Mouse (Mus musculus) midbrain, embryonic 14.5 days (tissue): ENCODE results near the gene Gm9970. TPM values are rescaled to one million over a fixed set of nuclear protein-coding genes. Genes with fewer than 3 reads are reported as not detected.

Source experiments
- ATAC-seq: fragments of 200-750 bp; cut with Nextera tagmentation; 2 replicates; pipeline ENCODE4 v1.8.0; 2017; ENCODE audit warnings: moderate number of reproducible peaks, moderate library complexity; ENCODE audit not compliant: low FRiP score, low TSS enrichment
- DNase-seq: peaks from one replicate; pipeline ENCODE4 v3.0.0-alpha.2; 2015
- H3K27ac ChIP-seq: fragments of 300-500 bp; sonication (generic); replicated peaks from 2 replicates; pipeline ENCODE4 v1.5.1; 2014; ENCODE audit warnings: mild to moderate bottlenecking, low read depth, low read length, moderate library complexity
- H3K27me3 ChIP-seq: fragments of 300-500 bp; sonication (generic); 2 replicates; pipeline ENCODE4 v1.6.1; 2014; ENCODE audit warnings: low read length, control low read depth, mixed read lengths; ENCODE audit not compliant: control insufficient read depth, insufficient read depth
- H3K36me3 ChIP-seq: fragments of 300-500 bp; sonication (generic); 2 replicates; pipeline ENCODE4 v1.6.1; 2014; ENCODE audit warnings: low read length, control low read depth; ENCODE audit not compliant: control insufficient read depth, insufficient read depth
- H3K4me1 ChIP-seq: fragments of 300-500 bp; sonication (generic); 2 replicates; pipeline ENCODE4 v1.6.1; 2014; ENCODE audit warnings: mild to moderate bottlenecking, antibody characterized with exemption, low read length, control low read depth; ENCODE audit not compliant: control insufficient read depth, insufficient read depth
- H3K4me2 ChIP-seq: fragments of 300-500 bp; sonication (generic); 2 replicates; pipeline ENCODE4 v1.6.1; 2014; ENCODE audit warnings: mild to moderate bottlenecking, low read length, moderate library complexity
- H3K4me3 ChIP-seq: fragments of 300-500 bp; sonication (generic); replicated peaks from 2 replicates; pipeline ENCODE4 v1.5.1; 2014; ENCODE audit warnings: low read depth, low read length
- H3K9ac ChIP-seq: fragments of 300-500 bp; sonication (generic); replicated peaks from 2 replicates; pipeline ENCODE4 v1.6.1; 2014; ENCODE audit warnings: mild to moderate bottlenecking, low read length, moderate library complexity
- H3K9me3 ChIP-seq: fragments of 300-500 bp; sonication (generic); 2 replicates; pipeline ENCODE4 v1.6.1; 2016; ENCODE audit warnings: low read length, control low read depth, mixed read lengths; ENCODE audit not compliant: control insufficient read depth
- WGBS: fragments of 180-500 bp; shearing (Covaris S2); extraction: QIAGEN DNeasy Blood & Tissue Kit; methylation state at CpG from one replicate; pipeline ENCODE4 v1.1.7; 2014; 5-methylcytosine and 5-hydroxymethylcytosine counted together
- polyA plus RNA-seq: library from polyadenylated mRNA; unstranded; fragments of >200 nt; fragmentation: Nextera tagmentation; extraction: Ambion mirVana; gene quantifications from 2 replicates; pipeline ENCODE4 v1.2.1, GENCODE M21; 2014

Gm9970 gene
- polyA plus RNA-seq, 1 experiment from 2014 or later = 0.72 TPM

DNA sequence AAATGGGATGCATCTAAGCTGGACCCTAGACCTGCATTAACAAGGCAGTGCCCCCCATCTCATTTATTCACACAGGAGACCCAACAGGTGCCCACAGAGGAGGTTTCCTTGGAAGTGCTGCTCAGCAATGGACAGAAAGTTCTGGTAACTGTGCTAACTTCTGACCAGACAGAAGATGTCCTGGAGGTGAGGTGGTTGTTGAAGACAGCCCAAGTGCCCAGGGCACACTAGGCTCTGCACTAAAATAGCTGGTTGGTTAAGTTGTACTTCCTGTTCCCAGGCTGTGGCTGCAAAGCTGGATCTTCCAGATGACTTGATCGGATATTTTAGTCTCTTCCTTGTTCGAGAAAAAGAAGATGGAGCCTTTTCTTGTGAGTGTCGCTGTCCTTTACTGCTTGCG, 45.4 kb downstream of the Gm9970 start:
- DNase-seq (no peak), ATAC-seq (no peak)
- H3K27me3 ChIP-seq = no peaks in the 10 kb centered on the region
- peaks cover 70% of the 10 kb centered on the region for H3K36me3 ChIP-seq
- H3K4me2 ChIP-seq = no peak overlapping the region
- 96% methylated on average over 4 of the region's 4 CpGs for WGBS
- no peak overlapping the region for H3K9ac ChIP-seq
- H3K9me3 ChIP-seq = peaks cover 5% of the 10 kb centered on the region
- H3K4me1 ChIP-seq = peaks cover 12% of the 10 kb centered on the region
- H3K4me3 ChIP-seq = no peak overlapping the region
- no peak overlapping the region for H3K27ac ChIP-seq

DNA sequence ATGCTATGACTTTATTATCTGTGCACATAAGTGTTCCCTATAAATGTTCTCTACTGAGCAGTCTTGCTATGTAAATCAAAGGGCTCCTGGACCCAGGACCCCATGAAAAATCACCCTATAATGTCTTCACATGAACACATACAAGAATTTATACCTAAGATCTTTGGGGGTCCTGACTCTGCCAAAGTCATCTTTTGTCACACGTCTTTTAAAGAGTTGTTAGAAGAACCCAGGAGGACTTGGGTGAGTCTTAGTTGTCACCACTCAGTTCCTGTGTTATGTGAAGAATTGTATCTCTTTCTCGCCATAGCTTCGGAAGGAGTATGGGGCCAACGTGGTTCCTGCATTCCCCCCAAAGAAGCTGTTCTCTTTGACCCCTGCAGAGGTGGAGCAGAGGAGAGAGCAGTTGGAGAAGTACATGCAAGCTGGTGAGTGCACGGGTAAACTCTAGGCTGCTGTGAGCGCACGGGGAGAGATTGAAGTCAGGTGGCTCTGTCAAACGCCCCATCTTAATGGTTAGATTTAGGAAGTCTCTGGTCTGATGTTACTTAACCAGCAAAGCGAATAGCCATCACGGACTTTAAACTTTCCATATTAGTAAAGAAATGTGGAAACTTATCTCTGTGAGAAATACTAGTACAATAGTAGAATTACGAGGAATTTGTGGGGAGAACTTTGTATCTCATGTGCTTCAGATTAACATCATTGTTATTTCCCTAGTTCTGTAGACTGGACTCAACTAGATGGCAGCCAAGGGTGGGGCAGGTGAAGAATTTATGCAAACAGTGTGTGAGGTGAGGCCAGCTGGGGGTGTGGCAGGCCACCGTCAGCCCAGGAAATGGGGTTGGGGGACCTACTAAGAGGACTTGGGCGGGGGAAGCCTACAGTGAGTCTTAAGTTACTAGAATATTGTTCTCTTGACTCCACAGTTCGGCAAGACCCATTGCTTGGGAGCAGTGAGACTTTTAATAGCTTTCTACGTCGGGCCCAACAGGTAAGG, 46.2 kb downstream of the Gm9970 start:
- no peak for ATAC-seq
- H3K9me3 ChIP-seq = no peaks in the 10 kb centered on the region
- no peaks in the 10 kb centered on the region for H3K27me3 ChIP-seq
- H3K4me3 ChIP-seq = no peak overlapping the region
- 94% methylated on average over 16 of the region's 16 CpGs for WGBS
- H3K4me1 ChIP-seq = peaks cover 12% of the 10 kb centered on the region
- no peak overlapping the region for H3K27ac ChIP-seq
- DNase-seq = no peak
- no peak overlapping the region for H3K9ac ChIP-seq
- peak overlapping the region; percentile 97; the same call in 1 of the 2 replicates for H3K4me2 ChIP-seq
- peaks cover 70% of the 10 kb centered on the region for H3K36me3 ChIP-seq

DNA sequence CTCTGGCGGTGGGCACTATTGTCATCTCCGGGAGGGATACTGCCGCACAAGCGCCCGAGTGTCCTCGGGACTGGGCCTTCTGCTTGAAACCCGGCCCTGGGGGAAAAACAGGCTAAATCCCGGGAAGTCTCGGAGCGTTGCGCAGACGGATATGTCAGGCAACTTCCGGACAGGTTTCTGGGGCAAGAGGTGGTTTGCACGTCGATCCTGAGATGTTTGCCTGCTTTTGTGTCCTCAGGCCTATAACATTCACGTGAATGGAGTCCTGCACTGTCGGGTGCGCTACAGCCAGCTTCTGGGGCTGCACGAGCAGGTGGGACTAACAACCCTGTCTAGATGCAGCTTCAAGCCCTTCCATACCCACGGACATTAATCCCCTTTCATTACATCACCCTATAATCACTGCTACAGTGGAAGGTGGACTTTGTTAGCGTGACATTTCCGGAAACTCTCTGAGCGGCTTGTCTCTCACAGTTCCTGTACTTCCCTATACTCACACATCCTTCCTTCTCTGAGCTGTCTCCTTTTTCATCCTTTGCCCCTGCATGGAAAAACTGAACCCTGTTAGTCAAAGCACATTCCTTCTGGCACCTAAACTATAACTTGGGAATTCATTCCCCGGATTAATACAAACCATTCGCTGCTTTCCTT, 47.3 kb downstream of the Gm9970 start:
- H3K4me1 ChIP-seq = peaks cover 12% of the 10 kb centered on the region
- ATAC-seq (no peak), DNase-seq (no peak)
- no peaks in the 10 kb centered on the region for H3K9me3 ChIP-seq
- H3K9ac ChIP-seq = peak overlapping the region; percentile 80
- no peaks in the 10 kb centered on the region for H3K27me3 ChIP-seq
- 15% methylated on average over 25 of the region's 25 CpGs for WGBS
- peak overlapping the region; percentile 93 for H3K4me3 ChIP-seq
- H3K4me2 ChIP-seq = peak overlapping the region; percentile 97
- H3K36me3 ChIP-seq = peaks cover 68% of the 10 kb centered on the region
- peak overlapping the region; percentile 88 for H3K27ac ChIP-seq

DNA sequence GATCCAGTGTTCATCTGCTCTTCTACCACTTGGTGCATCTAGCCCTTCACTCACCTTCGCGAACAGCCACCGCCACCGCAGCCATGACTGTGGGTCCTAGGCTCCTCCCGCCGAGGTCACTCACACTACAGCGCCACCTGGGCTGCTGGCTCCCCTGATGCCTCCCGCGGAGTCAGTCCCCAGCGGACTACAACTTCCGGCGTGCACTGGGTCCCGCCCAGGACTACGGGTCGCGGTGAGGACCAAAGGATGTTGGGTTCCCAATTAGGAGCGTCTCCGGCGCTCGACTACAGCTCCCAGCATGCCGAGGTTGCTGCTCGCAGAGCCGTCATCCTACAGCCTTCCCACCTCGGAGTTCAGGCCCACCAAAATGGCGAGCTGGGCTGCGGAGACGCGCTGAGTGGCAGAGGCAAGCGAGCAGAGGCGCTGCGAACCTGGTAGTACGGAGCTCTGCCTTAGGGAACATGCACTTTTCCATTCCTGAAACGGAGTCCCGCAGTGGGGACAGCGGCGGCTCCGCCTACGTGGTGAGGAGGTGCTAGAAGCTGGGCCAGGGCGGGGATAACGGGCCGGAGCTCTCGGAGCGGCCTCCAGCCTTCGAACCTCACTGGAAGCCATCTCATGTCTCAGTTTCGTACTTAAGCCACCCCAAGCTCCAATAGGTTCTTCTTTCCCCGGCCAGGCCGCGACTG, 47.9 kb downstream of the Gm9970 start, which contains the start of the genes Snx17 and Eif2b4:
Snx17 (plus strand) TSS at position 289 of the 692 bp plus-strand sequence.
Eif2b4 (minus strand) TSS at position 492 of the 692 bp plus-strand sequence.
- H3K4me1 ChIP-seq = peaks cover 12% of the 10 kb centered on the region
- H3K9me3 ChIP-seq = no peaks in the 10 kb centered on the region
- WGBS = under 1% methylated on average over 48 of the region's 48 CpGs
- H3K27me3 ChIP-seq = no peaks in the 10 kb centered on the region
- H3K4me3 ChIP-seq = peak within 1 kb of the TSS; percentile 93
- H3K4me2 ChIP-seq = peak within 1 kb of the TSS; percentile 97
- peaks cover 68% of the 10 kb centered on the region for H3K36me3 ChIP-seq
- ATAC-seq (peak; percentile 96), DNase-seq (peak; percentile 99)
- H3K9ac ChIP-seq = peak within 1 kb of the TSS; percentile 80
- peak within 1 kb of the TSS; percentile 88 for H3K27ac ChIP-seq

DNA sequence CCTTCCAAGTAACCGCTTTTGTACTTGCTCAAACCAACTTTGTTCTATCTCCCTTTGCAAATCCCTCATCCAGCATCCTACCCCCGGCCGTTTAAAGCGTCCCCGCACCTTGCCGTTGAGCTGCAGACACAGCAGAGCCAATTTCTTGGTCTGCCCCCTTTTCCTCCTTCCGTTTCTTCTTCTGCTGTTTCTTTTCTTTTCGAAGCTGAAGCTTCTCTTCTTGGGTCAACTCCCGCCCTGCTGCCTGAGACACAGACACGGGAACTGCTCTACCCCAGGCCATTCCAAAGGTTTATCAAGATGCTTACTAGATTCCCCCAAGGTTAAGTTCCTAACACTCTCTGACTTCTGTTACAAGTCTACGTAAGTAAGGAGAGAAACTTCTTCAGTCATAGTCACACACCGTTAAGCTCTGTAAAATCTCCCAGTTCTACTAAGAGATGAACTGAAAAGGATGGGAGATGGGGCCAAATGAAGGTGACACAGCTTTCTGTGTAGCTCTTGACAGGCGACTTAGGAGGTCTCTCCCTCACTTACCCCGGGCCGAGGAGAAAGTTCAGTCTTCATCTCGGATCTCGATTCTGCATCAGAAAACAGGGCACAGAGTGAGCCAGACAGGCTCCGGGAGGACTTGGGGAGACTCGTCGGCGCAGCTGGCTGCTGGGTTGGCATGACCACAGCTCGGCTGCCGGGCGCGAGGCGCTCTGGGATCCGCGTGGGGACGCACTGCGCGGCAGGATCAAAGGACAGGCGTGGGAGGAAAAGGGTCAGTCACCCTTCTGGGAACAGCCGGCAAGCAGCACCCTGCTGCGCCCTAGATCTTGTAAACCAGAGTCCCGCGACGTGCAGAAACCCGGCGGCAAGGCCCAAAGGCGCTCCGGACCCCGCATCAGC, 48.7 kb downstream of the Gm9970 start:
- Histone ChIP-seq H3K36me3 (peaks cover 68% of the 10 kb centered on the region), H3K27me3 (no peaks in the 10 kb centered on the region), H3K4me3 (peak overlapping the region; percentile 93), H3K4me1 (peaks cover 12% of the 10 kb centered on the region), H3K9me3 (no peaks in the 10 kb centered on the region), H3K27ac (peak overlapping the region; percentile 80), H3K4me2 (peak overlapping the region; percentile 76), H3K9ac (peak overlapping the region; percentile 80)
- 15% methylated on average over 42 of the region's 42 CpGs for WGBS
- ATAC-seq (no peak; the same call in 1 of the 2 replicates), DNase-seq (peak; percentile 77)

Other genes starting within 250 kb of the Gm9970 start
- 163 and 183 TPM in 2 replicates for gene Atraid, start 192.9 kb downstream of the Gm9970 start, polyA plus RNA-seq
- gene Slc5a6, start 192.3 kb downstream of the Gm9970 start, polyA plus RNA-seq = 19.2 and 19.6 TPM in 2 replicates
- gene Cad, start 186.5 kb downstream of the Gm9970 start, polyA plus RNA-seq = 11.8 and 17.2 TPM in 2 replicates
- not detected in 2 replicates for gene Dnajc5g, start 134.9 kb downstream of the Gm9970 start, polyA plus RNA-seq
- gene Slc30a3, start 133.0 kb downstream of the Gm9970 start, polyA plus RNA-seq = 19.8 and 20.0 TPM in 2 replicates
- not detected in 2 replicates for gene Trim54, start 124.5 kb downstream of the Gm9970 start, polyA plus RNA-seq
- gene Ucn, start 102.4 kb downstream of the Gm9970 start, polyA plus RNA-seq = not detected in 2 replicates
- 49.0 and 49.9 TPM in 2 replicates for gene Mpv17, start 87.0 kb downstream of the Gm9970 start, polyA plus RNA-seq
- gene Gm29609, start 61.3 kb downstream of the Gm9970 start, polyA plus RNA-seq = 0.70 and 1.7 TPM in 2 replicates
- 48.5 and 68.0 TPM in 2 replicates for gene Gtf3c2, start 61.1 kb downstream of the Gm9970 start, polyA plus RNA-seq
- 114 and 119 TPM in 2 replicates for gene Snx17, start 48.0 kb downstream of the Gm9970 start, polyA plus RNA-seq
- 78.3 and 91.6 TPM in 2 replicates for gene Eif2b4, start 47.8 kb downstream of the Gm9970 start, polyA plus RNA-seq
- gene Zfp513, start 38.9 kb downstream of the Gm9970 start, polyA plus RNA-seq = 8.7 and 8.9 TPM in 2 replicates
- 162 and 163 TPM in 2 replicates for gene Ppm1g, start 20.5 kb downstream of the Gm9970 start, polyA plus RNA-seq
- 150 and 153 TPM in 2 replicates for gene Nrbp1, start 368 bp downstream of the Gm9970 start, polyA plus RNA-seq
- gene Krtcap3, start 10.5 kb upstream of the Gm9970 start, polyA plus RNA-seq = 2.5 and 3.0 TPM in 2 replicates
- gene Ift172, start 49.9 kb upstream of the Gm9970 start, polyA plus RNA-seq = 26.7 and 28.1 TPM in 2 replicates
- 86.9 and 128 TPM in 2 replicates for gene Fndc4, start 54.8 kb upstream of the Gm9970 start, polyA plus RNA-seq
- 0.16 and 0.53 TPM in 2 replicates for gene Gckr, start 56.2 kb upstream of the Gm9970 start, polyA plus RNA-seq
- gene Zfp512, start 211.2 kb upstream of the Gm9970 start, polyA plus RNA-seq = 87.8 and 113 TPM in 2 replicates
- gene 4930548H24Rik, start 244.5 kb upstream of the Gm9970 start, polyA plus RNA-seq = 0.13 TPM in 1 of 2 replicates, not detected in the other